Comparison of ENCODE assay signal across 23 mouse cellular contexts in the genomic region with DNA sequence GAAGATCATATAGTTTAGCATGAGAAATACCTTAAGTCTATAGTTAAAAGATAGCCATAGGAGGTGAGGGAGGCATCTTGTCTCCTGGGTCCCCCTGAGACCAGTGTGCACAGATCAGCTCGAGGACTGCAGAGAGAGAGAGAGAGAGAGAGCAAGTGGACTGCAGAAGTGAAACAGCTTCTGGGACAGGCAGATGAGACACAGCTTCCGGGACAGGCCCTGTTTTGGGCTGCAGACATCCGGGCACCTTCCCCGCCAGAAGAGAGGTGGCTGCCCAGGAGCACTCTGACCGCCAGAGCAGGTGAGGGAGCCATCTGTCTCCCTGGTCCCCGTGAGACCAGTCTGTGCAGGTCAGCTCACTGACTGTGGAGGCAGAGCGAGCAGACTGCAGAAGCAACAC. TPM values are rescaled to one million over a fixed set of nuclear protein-coding genes. Genes with fewer than 3 reads are reported as not detected.
"Had no signal": no experiment of that assay in that cellular context is flagged by ENCODE, and none has a peak within 500 bp of the region (broad histone marks: within the 10 kb centered on the region; RNA-seq: fewer than 3 reads in every experiment).

No protein-coding gene starts in this region.

- H3K4me1 ChIP-seq: limb, embryonic 12.5 days; limb, embryonic 15.5 days; liver, embryonic 12.5 days; liver, embryonic 15.5 days; lung, embryonic 15.5 days had no signal

- H3K27ac ChIP-seq: kidney, postnatal 0 days; layer of hippocampus, adult 2 months; left cerebral cortex, adult 2 months; limb, embryonic 12.5 days; limb, embryonic 15.5 days; liver, embryonic 12.5 days; liver, embryonic 15.5 days; lung, embryonic 15.5 days; stomach, postnatal 0 days had no signal

- ATAC-seq: liver, embryonic 12.5 days had no signal

- DNase-seq: kidney, adult 18-20 months; layer of hippocampus, adult 9-11 months; lung, adult 18-20 months had no signal

- H3K9me3 ChIP-seq: limb, embryonic 12.5 days; limb, embryonic 15.5 days; liver, embryonic 12.5 days; liver, embryonic 15.5 days; lung, embryonic 15.5 days had no signal

- H3K36me3 ChIP-seq: limb, embryonic 12.5 days; limb, embryonic 15.5 days; liver, embryonic 12.5 days; liver, embryonic 15.5 days; lung, embryonic 15.5 days had no signal

- H3K4me2 ChIP-seq: limb, embryonic 12.5 days; limb, embryonic 15.5 days; liver, embryonic 12.5 days; liver, embryonic 15.5 days; lung, embryonic 15.5 days had no signal

- H3K4me3 ChIP-seq: layer of hippocampus, adult 2 months; left cerebral cortex, adult 2 months; limb, embryonic 12.5 days; limb, embryonic 15.5 days; liver, embryonic 12.5 days; liver, embryonic 15.5 days; lung, embryonic 15.5 days had no signal

- H3K9ac ChIP-seq: limb, embryonic 12.5 days; limb, embryonic 15.5 days; liver, embryonic 12.5 days; liver, embryonic 15.5 days; lung, embryonic 15.5 days had no signal

- H3K27me3 ChIP-seq: limb, embryonic 12.5 days; limb, embryonic 15.5 days; liver, embryonic 12.5 days; liver, embryonic 15.5 days; lung, embryonic 15.5 days had no signal

RNA-seq across cellular contexts. Expression of gene Serpinb13, which starts 34.4 kb away (rescaled TPM):
- total RNA-seq: layer of hippocampus, adult 2 months; layer of hippocampus, postnatal 25 days; left cerebral cortex, adult 2 months; left cerebral cortex, postnatal 14 days; left cerebral cortex, postnatal 4 days; midbrain, postnatal 0 days had no signal
- polyA plus RNA-seq: kidney, embryonic 14.5 days; kidney, postnatal 0 days; large intestine, adult 2 months; limb, embryonic 12.5 days; liver, embryonic 12.5 days; liver, embryonic 15.5 days; lung, embryonic 15.5 days; midbrain, embryonic 14.5 days; midbrain, postnatal 0 days; neural tube, embryonic 11.5 days; neural tube, embryonic 14.5 days; small intestine, adult 2 months; stomach, embryonic 14.5 days had no signal

RNA-seq across cellular contexts. Expression of gene Serpinb3a, which starts 36.9 kb away (rescaled TPM):
- total RNA-seq: layer of hippocampus, adult 2 months; layer of hippocampus, postnatal 25 days; left cerebral cortex, adult 2 months; left cerebral cortex, postnatal 14 days; left cerebral cortex, postnatal 4 days had no signal
- polyA plus RNA-seq: kidney, embryonic 14.5 days; kidney, postnatal 0 days; large intestine, adult 2 months; limb, embryonic 12.5 days; liver, embryonic 12.5 days; liver, embryonic 15.5 days; midbrain, embryonic 14.5 days; midbrain, postnatal 0 days; neural tube, embryonic 11.5 days; neural tube, embryonic 14.5 days; small intestine, adult 2 months had no signal
